In genomic region chr15:98567278-98568134, GRCm38 (mm10) we compare ENCODE assay signal across 8 mouse cellular contexts. TPM values are rescaled to one million over a fixed set of nuclear protein-coding genes. Genes with fewer than 3 reads are reported as not detected.
A peak's percentile ranks its signal among the peaks of the same experiment; 100 is the strongest.
DNase-seq lines count a peak whose midpoint lies in the region; ATAC-seq and TF ChIP-seq lines count a peak whose summit lies in the region.

No protein-coding gene starts in this region.

- peak overlapping the region; percentile 86 for H3K4me2 ChIP-seq in hindbrain, postnatal 0 days (ENCODE audit: low read depth, low read length)

- intact Hi-C loops in gastrocnemius, adult 2 months (cut with DNase I) = loop anchor here (5.0 kb wide), 2 partner anchors 35 to 55 kb away; partner anchors contain the start of gene Kansl2
- intact Hi-C loops in left cerebral cortex, adult 2 months (cut with DNase I) = loop anchor here (5.0 kb wide), 1 partner anchor 35 kb away; the partner anchor contains the start of gene Kansl2

- H3K9ac ChIP-seq in hindbrain, postnatal 0 days (replicated peaks; ENCODE audit: low read length) = peak overlapping the region; percentile 85

- no peaks in the 10 kb centered on the region for H3K36me3 ChIP-seq in hindbrain, postnatal 0 days (ENCODE audit: insufficient read depth, low read length)

- ATAC-seq in common myeloid progenitor, adult 5-6 weeks (replicated peaks; ENCODE audit: low read depth, poor library complexity, severe bottlenecking) = peak; percentile 92
- ATAC-seq in hindbrain, postnatal 0 days = peak; percentile 99
- ATAC-seq in megakaryocyte, adult 5-6 weeks (ENCODE audit: poor library complexity, severe bottlenecking) = peak; percentile 89

- TF ChIP-seq CTCF in gastrocnemius, adult 2 months (IDR thresholded peaks at IDR 0.05) = peak; percentile 57
- TF ChIP-seq CTCF in hindbrain, postnatal 0 days (IDR thresholded peaks at IDR 0.05; ENCODE audit: low read depth) = peak; percentile 61
- peak; percentile 44 for TF ChIP-seq CTCF in left cerebral cortex, adult 2 months (IDR thresholded peaks at IDR 0.05)

- peak overlapping the region; percentile 84 for H3K4me3 ChIP-seq in gastrocnemius, adult 2 months
- peak overlapping the region; percentile 84 for H3K4me3 ChIP-seq in hindbrain, postnatal 0 days (ENCODE audit: low read length)
- peak overlapping the region; percentile 99 for H3K4me3 ChIP-seq in left cerebral cortex, adult 2 months

- H3K27ac ChIP-seq in gastrocnemius, adult 2 months = peak overlapping the region; percentile 98
- H3K27ac ChIP-seq in hindbrain, postnatal 0 days = peak overlapping the region; percentile 96
- H3K27ac ChIP-seq in left cerebral cortex, adult 2 months = peak overlapping the region; percentile 94

- peak; percentile 100 for DNase-seq in ZHBTc4 (ENCODE audit: low read depth, low spot score)
- DNase-seq in gastrocnemius, adult 2 months = peak; percentile 100
- DNase-seq in hindbrain, postnatal 0 days (ENCODE audit: low spot score) = peak; percentile 100
- DNase-seq in left cerebral cortex, adult 2 months (ENCODE audit: extremely low spot score in 1 of 2, low spot score in 2 of 2) = peak; percentile 100
- peak; percentile 100 for DNase-seq in right cerebral cortex, adult 2 months (ENCODE audit: low spot score in 2 of 2)
- DNase-seq in urinary bladder, postnatal 14 days (ENCODE audit: low spot score) = peak; percentile 100

- H3K9me3 ChIP-seq in hindbrain, postnatal 0 days (ENCODE audit: low read length) = no peaks in the 10 kb centered on the region

- peaks cover 9% of the 10 kb centered on the region for H3K4me1 ChIP-seq in hindbrain, postnatal 0 days (ENCODE audit: insufficient read depth, low read length)

- H3K27me3 ChIP-seq in hindbrain, postnatal 0 days (ENCODE audit: insufficient read depth, low read length) = no peaks in the 10 kb centered on the region

- WGBS in hindbrain, postnatal 0 days = under 1% methylated on average over 87 of the region's 88 CpGs

RNA-seq across cellular contexts. Expression of gene Ccnt1, which starts 3.2 kb away (rescaled TPM):
- total RNA-seq in common myeloid progenitor, adult 5-6 weeks (2017) = 52.6 and 74.4 TPM in 2 replicates
- total RNA-seq in gastrocnemius, adult 2 months (2021) = 10 to 100 TPM; 20.4 to 20.5 TPM
- total RNA-seq in hindbrain, postnatal 0 days (2014; rRNA removed) = 31.2 and 42.4 TPM in 2 replicates
- polyA plus RNA-seq in hindbrain, postnatal 0 days (2015; fragmentation: Nextera tagmentation; extraction: Ambion mirVana) = 42.7 and 42.9 TPM in 2 replicates
- 10 to 100 TPM; 40.3 to 45.8 TPM for total RNA-seq in left cerebral cortex, adult 2 months (2021)
- 33.0 and 38.7 TPM in 2 replicates for total RNA-seq in megakaryocyte, adult 5-6 weeks (2015)
- 41.3 and 43.5 TPM in 2 replicates for total RNA-seq in megakaryocyte, adult 5-6 weeks (2017)

RNA-seq across cellular contexts. Expression of gene 4930415O20Rik, which starts 3.3 kb away (rescaled TPM):
- not detected in 2 replicates for total RNA-seq in common myeloid progenitor, adult 5-6 weeks (2017)
- total RNA-seq in gastrocnemius, adult 2 months (2021) = 1 to 10 TPM in 1 of 2 experiments, not detected in 1; 1.2 TPM
- total RNA-seq in hindbrain, postnatal 0 days (2014; rRNA removed) = not detected in 2 replicates
- not detected in 2 replicates for polyA plus RNA-seq in hindbrain, postnatal 0 days (2015; fragmentation: Nextera tagmentation; extraction: Ambion mirVana)
- not detected for total RNA-seq in left cerebral cortex, adult 2 months (2021)
- 0.46 TPM in 1 of 2 replicates, not detected in the other for total RNA-seq in megakaryocyte, adult 5-6 weeks (2015)
- not detected in 2 replicates for total RNA-seq in megakaryocyte, adult 5-6 weeks (2017)

RNA-seq across cellular contexts. Expression of gene Kansl2, which starts 33.4 kb away (rescaled TPM):
- total RNA-seq in common myeloid progenitor, adult 5-6 weeks (2017) = 57.1 and 63.0 TPM in 2 replicates
- total RNA-seq in gastrocnemius, adult 2 months (2021) = 10 to 100 TPM; 64.7 to 66.3 TPM
- 53.3 and 69.6 TPM in 2 replicates for total RNA-seq in hindbrain, postnatal 0 days (2014; rRNA removed)
- 95.1 and 96.8 TPM in 2 replicates for polyA plus RNA-seq in hindbrain, postnatal 0 days (2015; fragmentation: Nextera tagmentation; extraction: Ambion mirVana)
- 10 to 100 TPM; 55.1 to 56.7 TPM for total RNA-seq in left cerebral cortex, adult 2 months (2021)
- total RNA-seq in megakaryocyte, adult 5-6 weeks (2015) = 36.7 and 42.7 TPM in 2 replicates
- total RNA-seq in megakaryocyte, adult 5-6 weeks (2017) = 30.4 and 31.8 TPM in 2 replicates

RNA-seq across cellular contexts. Expression of gene Adcy6, which starts 42.4 kb away (rescaled TPM):
- total RNA-seq in common myeloid progenitor, adult 5-6 weeks (2017) = 23.4 and 32.4 TPM in 2 replicates
- 10 to 100 TPM; 22.8 to 23.1 TPM for total RNA-seq in gastrocnemius, adult 2 months (2021)
- total RNA-seq in hindbrain, postnatal 0 days (2014; rRNA removed) = 35.1 and 43.2 TPM in 2 replicates
- polyA plus RNA-seq in hindbrain, postnatal 0 days (2015; fragmentation: Nextera tagmentation; extraction: Ambion mirVana) = 5.8 and 6.2 TPM in 2 replicates
- 10 to 100 TPM; 52.7 to 57.4 TPM for total RNA-seq in left cerebral cortex, adult 2 months (2021)
- total RNA-seq in megakaryocyte, adult 5-6 weeks (2015) = 0.31 and 0.71 TPM in 2 replicates
- 0.99 and 1.1 TPM in 2 replicates for total RNA-seq in megakaryocyte, adult 5-6 weeks (2017)

Comparison
In these comparisons a context has a peak if more than half of its experiments do, and no peak if none do; other contexts are left out.
1. Peak in every context shown above with its lines: DNase-seq, ATAC-seq, H3K4me3 ChIP-seq and H3K27ac ChIP-seq.